Mouse (Mus musculus) embryonic fibroblast, embryonic 13.5 days (primary cell): Measurements from ENCODE around the gene Apol11a. TPM values are rescaled to one million over a fixed set of nuclear protein-coding genes. Genes with fewer than 3 reads are reported as not detected.

Experiments used
- H3K27ac ChIP-seq: 2 replicates; pipeline ENCODE4 v1.5.1; 2012; ENCODE audit warnings: low read length, control low read depth, inconsistent platforms; ENCODE audit not compliant: insufficient read depth
- H3K4me1 ChIP-seq: 2 replicates; pipeline ENCODE4 v1.6.1; 2011; ENCODE audit warnings: low read length; ENCODE audit not compliant: control insufficient read depth, insufficient read depth
- H3K4me3 ChIP-seq: 2 replicates; pipeline ENCODE4 v1.5.1; 2011; ENCODE audit warnings: mild to moderate bottlenecking, control low read depth, low read length; ENCODE audit not compliant: insufficient read depth
- CTCF ChIP-seq: IDR thresholded peaks from 2 replicates; pipeline ENCODE4 v1.5.1; 2011; ENCODE audit warnings: mild to moderate bottlenecking, control low read depth, low read length, moderate library complexity, borderline replicate concordance; ENCODE audit not compliant: insufficient read depth
- POLR2A ChIP-seq: IDR thresholded peaks from 2 replicates; pipeline ENCODE4 v1.6.1; 2011; ENCODE audit warnings: low read depth, mild to moderate bottlenecking, control low read depth, low read length, moderate library complexity
- polyA plus RNA-seq: library from polyadenylated mRNA; stranded (reverse); fragments of >200 nt; gene quantifications from 2 replicates; pipeline ENCODE4 v1.2.4, GENCODE M21; 2011; ENCODE audit warnings: low read depth; ENCODE audit not compliant: missing spikeins, insufficient read length

The Apol11a gene
- polyA plus RNA-seq, 1 experiment, result not detected

DNA sequence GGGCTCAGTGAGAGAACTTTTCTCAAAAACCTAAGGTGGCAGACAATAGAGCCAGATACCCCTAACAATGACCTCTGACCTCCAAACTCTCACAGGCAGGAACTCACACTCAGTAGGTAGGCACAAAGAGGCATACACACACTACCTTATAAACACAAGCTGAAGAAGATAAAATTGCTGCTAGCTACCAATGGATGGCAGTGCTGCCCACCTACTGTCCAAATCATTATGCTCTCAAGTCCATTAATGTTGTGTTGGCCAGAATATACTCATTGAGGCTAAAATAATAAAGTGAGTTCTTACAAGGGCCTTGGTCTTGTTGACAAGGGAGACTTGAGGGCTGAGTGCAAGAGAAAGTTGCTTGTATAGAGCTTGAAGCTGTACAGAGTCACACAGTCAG lies 55.1 kb downstream of the Apol11a start:
- Histone ChIP-seq H3K4me3 (no peak overlapping the region), H3K4me1 (no peaks in the 10 kb centered on the region), H3K27ac (no peak overlapping the region)
- no peak for TF ChIP-seq POLR2A
- no peak for TF ChIP-seq CTCF

Other genes with a start within 250 kb of the Apol11a start
- gene Rbfox2, start 201.3 kb upstream of the Apol11a start, polyA plus RNA-seq, result 228 and 253 TPM in 2 replicates
- 0.76 and 1.3 TPM in 2 replicates for gene Apol7a, start 109.2 kb upstream of the Apol11a start, polyA plus RNA-seq
- 3.9 and 5.5 TPM in 2 replicates for gene Apol9a, start 97.1 kb upstream of the Apol11a start, polyA plus RNA-seq
- not detected in 2 replicates for gene Apol7b, start 60.8 kb upstream of the Apol11a start, polyA plus RNA-seq
- not detected in 2 replicates for gene Apol10a, start 31.2 kb upstream of the Apol11a start, polyA plus RNA-seq
- gene Apol7c, start 25.0 kb downstream of the Apol11a start, polyA plus RNA-seq, result not detected in 2 replicates
- not detected in 2 replicates for gene 1700025B11Rik, start 53.6 kb downstream of the Apol11a start, polyA plus RNA-seq
- 0.30 and 0.48 TPM in 2 replicates for gene Apol10b, start 87.9 kb downstream of the Apol11a start, polyA plus RNA-seq
- not detected in 2 replicates for gene Gm36245, start 91.0 kb downstream of the Apol11a start, polyA plus RNA-seq
- not detected in 2 replicates for gene Apol11b, start 135.0 kb downstream of the Apol11a start, polyA plus RNA-seq
- gene Apol7e, start 190.6 kb downstream of the Apol11a start, polyA plus RNA-seq, result not detected in 2 replicates
- 0.46 and 1.3 TPM in 2 replicates for gene Apol9b, start 220.8 kb downstream of the Apol11a start, polyA plus RNA-seq
- 0.58 and 2.6 TPM in 2 replicates for gene Apol8, start 248.7 kb downstream of the Apol11a start, polyA plus RNA-seq